Mouse (Mus musculus): ENCODE measurements around the gene Pld2. TPM values are rescaled to one million over a fixed set of nuclear protein-coding genes. Genes with fewer than 3 reads are reported as not detected.

Gene Pld2
- polyA plus RNA-seq, 1 experiment from 2014 or later: 4.1 TPM

DNA sequence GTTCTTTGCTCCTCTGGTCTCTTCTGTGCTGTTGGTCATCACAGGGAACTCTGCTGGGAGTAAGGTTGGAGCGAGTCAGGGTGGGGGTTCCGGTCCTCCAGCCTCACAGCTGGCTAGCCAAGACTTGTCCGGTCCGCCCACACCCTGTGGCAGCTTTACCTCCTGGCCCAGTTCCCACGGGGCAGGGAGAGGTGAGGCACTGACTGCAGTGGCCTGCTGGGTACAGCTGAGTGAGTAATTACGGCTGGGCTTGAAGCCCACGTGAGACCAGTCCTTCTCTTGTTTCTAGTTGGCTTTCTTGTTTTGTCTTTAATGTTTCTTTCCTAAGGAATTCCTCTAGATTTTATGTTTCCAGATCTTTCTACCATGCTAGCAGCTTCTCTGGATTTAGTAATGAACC, 45.6 kb downstream of the Pld2 start:
- no peak for DNase-seq (ENCODE audit: low spot score)
- Histone ChIP-seq H3K4me1 (replicated peaks) (peaks cover 31% of the 10 kb centered on the region), H3K36me3 (no peaks in the 10 kb centered on the region), H3K9me3 (no peaks in the 10 kb centered on the region), H3K27me3 (ENCODE audit: insufficient read depth, poor library complexity, severe bottlenecking) (no peaks in the 10 kb centered on the region), H3K4me3 (no peak overlapping the region), H3K27ac (peak overlapping the region; percentile 50)
- 61% methylated on average over 7 of the region's 7 CpGs for WGBS

GRCm38 (mm10) chr11:70586261-70586660, 46.4 kb downstream of the Pld2 start:
- H3K27ac ChIP-seq: no peak overlapping the region
- peaks cover 28% of the 10 kb centered on the region for H3K4me1 ChIP-seq (replicated peaks)
- H3K27me3 ChIP-seq (ENCODE audit: insufficient read depth, poor library complexity, severe bottlenecking): no peaks in the 10 kb centered on the region
- no peaks in the 10 kb centered on the region for H3K9me3 ChIP-seq
- WGBS: 92% methylated on average over 3 of the region's 3 CpGs
- no peak overlapping the region for H3K4me3 ChIP-seq
- no peaks in the 10 kb centered on the region for H3K36me3 ChIP-seq
- no peak for DNase-seq (ENCODE audit: low spot score)

GRCm38 (mm10) chr11:70586954-70587353, 47.1 kb downstream of the Pld2 start:
- Histone ChIP-seq H3K4me3 (no peak overlapping the region), H3K9me3 (no peaks in the 10 kb centered on the region), H3K36me3 (no peaks in the 10 kb centered on the region), H3K27ac (no peak overlapping the region), H3K4me1 (replicated peaks) (peaks cover 28% of the 10 kb centered on the region), H3K27me3 (ENCODE audit: insufficient read depth, poor library complexity, severe bottlenecking) (no peaks in the 10 kb centered on the region)
- 78% methylated on average over 5 of the region's 5 CpGs for WGBS
- no peak for DNase-seq (ENCODE audit: low spot score)

GRCm38 (mm10) chr11:70591733-70592132, 51.9 kb downstream of the Pld2 start:
- 93% methylated on average over 1 of the region's 1 CpGs for WGBS
- Histone ChIP-seq H3K9me3 (no peaks in the 10 kb centered on the region), H3K4me1 (replicated peaks) (peaks cover 11% of the 10 kb centered on the region), H3K27me3 (ENCODE audit: insufficient read depth, poor library complexity, severe bottlenecking) (no peaks in the 10 kb centered on the region), H3K36me3 (no peaks in the 10 kb centered on the region), H3K27ac (no peak overlapping the region), H3K4me3 (no peak overlapping the region)
- no peak for DNase-seq (ENCODE audit: low spot score)

DNA sequence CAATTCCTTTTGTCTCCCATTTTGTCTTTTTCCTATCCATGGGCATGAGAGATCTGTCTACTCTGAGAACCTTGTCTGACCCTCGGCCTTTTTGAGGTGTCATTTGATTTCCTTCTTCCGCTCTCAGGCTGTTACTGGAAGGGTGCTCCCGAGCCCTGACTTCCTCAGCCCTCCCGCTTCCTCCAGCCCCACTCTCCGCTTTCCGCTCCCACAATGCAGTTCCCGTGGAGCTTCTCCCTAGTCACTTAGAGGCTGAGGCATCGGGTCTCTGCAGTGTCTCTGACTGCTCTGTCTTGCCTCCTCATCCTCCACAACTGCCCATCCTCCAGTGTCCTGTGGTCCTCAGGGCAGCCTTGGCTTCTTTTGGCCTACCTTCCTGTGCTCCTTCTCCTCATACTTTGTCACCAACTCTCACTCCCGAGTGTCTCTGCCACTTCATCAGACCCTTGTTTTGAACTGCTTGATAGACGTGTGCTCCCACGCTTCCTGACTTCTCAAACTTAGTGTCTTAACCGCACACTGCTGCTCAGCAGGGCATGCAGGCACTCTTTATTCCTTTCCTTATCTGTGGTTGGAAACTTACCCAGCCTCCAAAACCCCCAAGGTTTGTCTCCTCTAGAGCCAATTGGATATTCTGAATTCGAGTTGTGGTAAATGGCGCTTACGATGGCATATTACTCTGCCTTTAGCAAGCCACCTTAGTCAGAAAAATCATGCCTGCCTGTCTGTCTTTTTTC, 54.6 kb downstream of the Pld2 start:
- WGBS: 89% methylated on average over 15 of the region's 15 CpGs
- Histone ChIP-seq H3K27me3 (ENCODE audit: insufficient read depth, poor library complexity, severe bottlenecking) (no peaks in the 10 kb centered on the region), H3K9me3 (no peaks in the 10 kb centered on the region), H3K4me3 (no peak overlapping the region), H3K4me1 (replicated peaks) (peaks cover 16% of the 10 kb centered on the region), H3K27ac (no peak overlapping the region), H3K36me3 (peaks cover 25% of the 10 kb centered on the region)
- DNase-seq (ENCODE audit: low spot score): no peak

DNA sequence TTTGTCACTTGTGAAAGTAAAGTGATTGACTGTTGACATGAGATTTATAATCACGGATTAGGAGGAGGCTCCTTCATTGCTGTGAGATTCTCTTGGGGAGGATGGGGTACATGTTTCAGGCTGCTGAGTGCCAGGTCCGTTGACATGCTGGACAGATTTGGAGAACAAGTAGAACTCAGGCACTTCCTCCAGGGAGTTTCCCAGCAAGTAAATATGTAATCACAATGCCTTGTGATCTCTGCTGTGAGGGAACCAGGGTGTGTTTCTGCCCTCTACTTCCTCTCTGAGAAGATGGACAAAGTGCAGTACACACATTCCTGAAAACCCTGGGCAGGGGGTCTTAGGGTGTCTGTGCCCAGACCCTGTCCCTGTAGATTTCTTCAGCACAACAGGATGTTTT, 55.8 kb downstream of the Pld2 start:
- Histone ChIP-seq H3K4me1 (replicated peaks) (peaks cover 16% of the 10 kb centered on the region), H3K27me3 (ENCODE audit: insufficient read depth, poor library complexity, severe bottlenecking) (no peaks in the 10 kb centered on the region), H3K27ac (peak overlapping the region; percentile 60), H3K36me3 (peaks cover 29% of the 10 kb centered on the region), H3K4me3 (no peak overlapping the region), H3K9me3 (no peaks in the 10 kb centered on the region)
- DNase-seq (ENCODE audit: low spot score): no peak
- 82% methylated on average over 2 of the region's 2 CpGs for WGBS

DNA sequence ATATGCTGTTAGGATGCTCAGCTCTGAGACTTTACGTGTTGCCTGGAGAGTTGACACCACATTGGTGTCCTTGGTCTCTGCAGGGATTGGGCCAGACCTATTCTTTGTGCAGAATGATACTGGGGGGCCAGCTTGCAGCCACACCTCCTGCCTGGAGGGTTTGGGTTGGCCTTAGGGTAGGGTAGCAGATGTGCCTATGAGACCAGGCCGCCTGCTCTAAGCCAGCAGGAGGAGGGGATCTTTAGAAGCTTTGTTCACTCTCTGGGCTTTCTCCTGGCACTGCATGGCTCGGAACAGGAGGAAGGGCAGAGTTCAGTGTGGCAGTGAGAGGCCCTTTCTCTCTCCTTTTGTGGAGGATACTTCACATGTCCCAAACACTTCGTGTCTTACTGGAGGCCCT, 56.2 kb downstream of the Pld2 start:
- 60% methylated on average over 4 of the region's 4 CpGs for WGBS
- peaks cover 16% of the 10 kb centered on the region for H3K4me1 ChIP-seq (replicated peaks)
- H3K36me3 ChIP-seq: peaks cover 30% of the 10 kb centered on the region
- H3K27me3 ChIP-seq (ENCODE audit: insufficient read depth, poor library complexity, severe bottlenecking): no peaks in the 10 kb centered on the region
- no peaks in the 10 kb centered on the region for H3K9me3 ChIP-seq
- no peak overlapping the region for H3K4me3 ChIP-seq
- peak overlapping the region; percentile 60 for H3K27ac ChIP-seq
- DNase-seq (ENCODE audit: low spot score): no peak

DNA sequence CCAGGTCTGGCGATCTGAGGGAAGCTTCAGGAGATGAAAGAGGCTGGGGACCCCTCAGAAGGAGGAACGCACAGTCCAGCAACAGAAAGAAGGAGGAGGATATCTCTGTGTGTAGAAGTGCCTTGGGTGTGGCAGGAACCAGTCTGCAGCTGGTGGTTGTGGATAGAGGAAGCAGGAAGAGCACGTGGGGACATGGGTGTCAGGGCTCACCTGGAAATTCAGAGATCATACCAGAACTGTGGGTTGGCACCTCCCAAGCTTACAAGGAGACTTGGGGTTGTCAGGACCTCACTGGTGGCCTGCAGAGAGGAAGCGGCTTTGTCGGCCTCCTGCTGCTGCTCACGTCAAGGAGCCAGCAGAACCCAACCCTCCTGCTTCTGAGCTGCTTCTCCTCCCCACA, 57.4 kb downstream of the Pld2 start:
- Histone ChIP-seq H3K36me3 (peaks cover 42% of the 10 kb centered on the region), H3K4me3 (no peak overlapping the region), H3K27me3 (ENCODE audit: insufficient read depth, poor library complexity, severe bottlenecking) (no peaks in the 10 kb centered on the region), H3K4me1 (replicated peaks) (peaks cover 16% of the 10 kb centered on the region), H3K9me3 (no peaks in the 10 kb centered on the region), H3K27ac (no peak overlapping the region)
- 86% methylated on average over 6 of the region's 6 CpGs for WGBS
- DNase-seq (ENCODE audit: low spot score): no peak

DNA sequence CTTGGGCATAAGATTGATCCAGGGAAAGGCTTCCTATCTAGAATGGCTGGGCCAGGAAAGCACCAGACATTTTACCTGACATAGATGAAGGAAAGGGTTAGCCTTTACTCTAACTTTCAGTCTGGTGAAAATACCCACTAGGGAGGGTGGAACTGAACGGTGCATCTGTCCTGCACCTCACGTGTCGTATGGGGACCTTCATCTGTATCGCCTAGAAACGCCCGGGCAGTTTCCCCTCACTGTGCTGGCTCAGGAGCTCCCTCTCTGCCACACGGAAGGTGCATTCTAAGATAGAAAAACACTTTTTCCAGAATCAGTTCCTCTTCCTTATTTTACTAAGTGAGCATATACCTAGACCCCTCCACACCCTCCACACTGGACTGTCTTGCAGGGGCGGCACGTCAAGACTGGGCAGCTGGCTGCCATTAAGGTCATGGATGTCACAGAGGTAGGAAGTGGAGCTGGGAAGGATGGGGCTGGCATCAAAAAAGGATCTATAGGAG, 58.6 kb downstream of the Pld2 start:
- no peaks in the 10 kb centered on the region for H3K9me3 ChIP-seq
- H3K27me3 ChIP-seq (ENCODE audit: insufficient read depth, poor library complexity, severe bottlenecking): no peaks in the 10 kb centered on the region
- H3K4me3 ChIP-seq: no peak overlapping the region
- WGBS: 94% methylated on average over 9 of the region's 9 CpGs
- H3K27ac ChIP-seq: no peak overlapping the region
- H3K4me1 ChIP-seq (replicated peaks): peaks cover 16% of the 10 kb centered on the region
- no peak for DNase-seq (ENCODE audit: low spot score)
- peaks cover 54% of the 10 kb centered on the region for H3K36me3 ChIP-seq

- H3K4me1 ChIP-seq (replicated peaks): no peaks in the 10 kb centered on the region
- WGBS: 67% methylated on average over 14 of the region's 14 CpGs
- H3K27me3 ChIP-seq (ENCODE audit: insufficient read depth, poor library complexity, severe bottlenecking): no peaks in the 10 kb centered on the region
- H3K36me3 ChIP-seq: peaks cover 93% of the 10 kb centered on the region
- no peaks in the 10 kb centered on the region for H3K9me3 ChIP-seq
- H3K4me3 ChIP-seq: no peak overlapping the region
- no peak overlapping the region for H3K27ac ChIP-seq
- peak; percentile 75 for DNase-seq (ENCODE audit: low spot score)
Measured at GRCm38 (mm10) chr11:70605024-70605566, 65.2 kb downstream of the Pld2 start.

DNA sequence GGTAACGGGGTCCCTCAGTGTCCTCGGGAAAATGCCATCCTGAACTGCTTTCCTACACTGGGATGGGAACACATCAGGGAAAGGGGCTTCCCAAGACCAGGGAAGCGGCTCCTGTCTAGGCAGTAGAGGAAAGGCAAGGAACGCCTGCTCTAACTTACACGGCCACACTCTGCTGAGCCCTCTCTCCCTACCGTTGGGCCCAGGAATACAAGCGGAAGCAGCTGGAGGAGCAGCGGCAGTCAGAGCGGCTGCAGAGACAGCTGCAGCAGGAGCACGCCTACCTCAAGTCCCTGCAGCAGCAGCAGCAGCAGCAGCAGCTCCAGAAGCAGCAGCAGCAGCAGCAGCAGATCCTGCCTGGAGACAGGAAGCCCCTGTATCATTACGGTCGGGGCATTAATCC, 66.9 kb downstream of the Pld2 start:
- no peaks in the 10 kb centered on the region for H3K9me3 ChIP-seq
- H3K4me1 ChIP-seq (replicated peaks): no peaks in the 10 kb centered on the region
- H3K4me3 ChIP-seq: no peak overlapping the region
- H3K27ac ChIP-seq: no peak overlapping the region
- H3K27me3 ChIP-seq (ENCODE audit: insufficient read depth, poor library complexity, severe bottlenecking): no peaks in the 10 kb centered on the region
- DNase-seq (ENCODE audit: low spot score): no peak
- peaks cover 100% of the 10 kb centered on the region for H3K36me3 ChIP-seq
- 75% methylated on average over 12 of the region's 12 CpGs for WGBS

- Histone ChIP-seq H3K36me3 (peaks cover 99% of the 10 kb centered on the region), H3K27ac (no peak overlapping the region), H3K9me3 (no peaks in the 10 kb centered on the region), H3K4me1 (replicated peaks) (no peaks in the 10 kb centered on the region), H3K27me3 (ENCODE audit: insufficient read depth, poor library complexity, severe bottlenecking) (no peaks in the 10 kb centered on the region), H3K4me3 (no peak overlapping the region)
- WGBS: 89% methylated on average over 9 of the region's 9 CpGs
- no peak for DNase-seq (ENCODE audit: low spot score)
Measured at GRCm38 (mm10) chr11:70607611-70608010, 67.7 kb downstream of the Pld2 start.
